ENCODE assay signal across 8 mouse cellular contexts in genomic region chr7:99073734-99074372, GRCm38 (mm10).
DNase-seq lines count a peak whose midpoint lies in the region; ATAC-seq and TF ChIP-seq lines count a peak whose summit lies in the region.

No protein-coding gene starts in this region.

- peaks cover 27% of the 10 kb centered on the region for H3K4me1 ChIP-seq in heart, embryonic 16.5 days (ENCODE audit: control insufficient read depth, insufficient read depth, low read length)
- H3K4me1 ChIP-seq in heart, embryonic 11.5 days (ENCODE audit: control insufficient read depth, insufficient read depth, low read length), result peaks cover 32% of the 10 kb centered on the region
- H3K4me1 ChIP-seq in embryonic facial prominence, embryonic 10.5 days, result peaks cover 28% of the 10 kb centered on the region
- peaks cover 20% of the 10 kb centered on the region for H3K4me1 ChIP-seq in intestine, embryonic 15.5 days (replicated peaks)
- no peaks in the 10 kb centered on the region for H3K4me1 ChIP-seq in stomach, postnatal 0 days (replicated peaks; ENCODE audit: control insufficient read depth, insufficient read depth)

- H3K4me2 ChIP-seq in heart, embryonic 16.5 days (ENCODE audit: low read depth, low read length), result no peak overlapping the region
- no peak overlapping the region for H3K4me2 ChIP-seq in heart, embryonic 11.5 days
- H3K4me2 ChIP-seq in intestine, embryonic 15.5 days (replicated peaks), result no peak overlapping the region
- H3K4me2 ChIP-seq in stomach, postnatal 0 days (replicated peaks; ENCODE audit: low read depth), result no peak overlapping the region

- peak; percentile 80 for TF ChIP-seq CTCF in stomach, postnatal 0 days (IDR thresholded peaks at IDR 0.05; ENCODE audit: low read depth)

- 32% methylated on average over 7 of the region's 7 CpGs for WGBS in heart, embryonic 16.5 days
- WGBS in heart, embryonic 11.5 days (ENCODE audit: insufficient replicate concordance), result 32% methylated on average over 7 of the region's 7 CpGs
- WGBS in embryonic facial prominence, embryonic 10.5 days, result 43% methylated on average over 7 of the region's 7 CpGs
- WGBS in intestine, embryonic 15.5 days, result 30% methylated on average over 7 of the region's 7 CpGs
- WGBS in stomach, postnatal 0 days, result 28% methylated on average over 7 of the region's 7 CpGs

- no peaks in the 10 kb centered on the region for H3K9me3 ChIP-seq in heart, embryonic 16.5 days (replicated peaks; ENCODE audit: control insufficient read depth, low read length)
- no peaks in the 10 kb centered on the region for H3K9me3 ChIP-seq in heart, embryonic 11.5 days (replicated peaks; ENCODE audit: control insufficient read depth, low read length)
- H3K9me3 ChIP-seq in embryonic facial prominence, embryonic 10.5 days, result no peaks in the 10 kb centered on the region
- H3K9me3 ChIP-seq in intestine, embryonic 15.5 days, result no peaks in the 10 kb centered on the region
- no peaks in the 10 kb centered on the region for H3K9me3 ChIP-seq in stomach, postnatal 0 days (ENCODE audit: control insufficient read depth, low read length)

- ATAC-seq in heart, embryonic 16.5 days (replicated peaks; ENCODE audit: extremely low read depth, insufficient read depth, low FRiP score), result peak; percentile 50; the same call in 1 of the 2 replicates
- ATAC-seq in heart, embryonic 11.5 days (replicated peaks; ENCODE audit: insufficient number of reproducible peaks, low FRiP score, low TSS enrichment), result no peak
- ATAC-seq in intestine, embryonic 15.5 days, result peak; percentile 54; the same call in 1 of the 2 replicates
- 0 out of 2 replicates have a peak, but pooled peaks have one; percentile 55 for ATAC-seq in megakaryocyte-erythroid progenitor cell, adult 5-6 weeks (replicated peaks; ENCODE audit: low FRiP score, low TSS enrichment, poor library complexity, severe bottlenecking)
- ATAC-seq in stomach, postnatal 0 days (ENCODE audit: low FRiP score, low TSS enrichment), result peak; percentile 65

- no peak overlapping the region for H3K9ac ChIP-seq in heart, embryonic 16.5 days (ENCODE audit: low read length)
- no peak overlapping the region for H3K9ac ChIP-seq in heart, embryonic 11.5 days (ENCODE audit: low read depth, low read length)
- H3K9ac ChIP-seq in intestine, embryonic 15.5 days, result no peak overlapping the region
- no peak overlapping the region for H3K9ac ChIP-seq in stomach, postnatal 0 days (ENCODE audit: low read length)

- no peaks in the 10 kb centered on the region for H3K27me3 ChIP-seq in heart, embryonic 16.5 days (ENCODE audit: control insufficient read depth, insufficient read depth, low read length)
- no peaks in the 10 kb centered on the region for H3K27me3 ChIP-seq in heart, embryonic 11.5 days (ENCODE audit: control insufficient read depth, insufficient read depth, low read length)
- H3K27me3 ChIP-seq in embryonic facial prominence, embryonic 10.5 days (replicated peaks; ENCODE audit: low read depth, poor library complexity, severe bottlenecking), result no peaks in the 10 kb centered on the region
- no peaks in the 10 kb centered on the region for H3K27me3 ChIP-seq in intestine, embryonic 15.5 days (replicated peaks)
- H3K27me3 ChIP-seq in stomach, postnatal 0 days (ENCODE audit: control insufficient read depth, insufficient read depth, low read length), result no peaks in the 10 kb centered on the region

- H3K4me3 ChIP-seq in heart, embryonic 16.5 days (ENCODE audit: low read length), result no peak overlapping the region
- no peak overlapping the region for H3K4me3 ChIP-seq in heart, embryonic 11.5 days (ENCODE audit: low read depth, low read length)
- no peak overlapping the region for H3K4me3 ChIP-seq in embryonic facial prominence, embryonic 10.5 days
- H3K4me3 ChIP-seq in intestine, embryonic 15.5 days (replicated peaks), result no peak overlapping the region
- no peak overlapping the region for H3K4me3 ChIP-seq in stomach, postnatal 0 days (ENCODE audit: low read depth, low read length)

- no peaks in the 10 kb centered on the region for H3K36me3 ChIP-seq in heart, embryonic 16.5 days (ENCODE audit: control insufficient read depth, insufficient read depth)
- H3K36me3 ChIP-seq in heart, embryonic 11.5 days (ENCODE audit: control insufficient read depth, insufficient read depth, low read length), result no peaks in the 10 kb centered on the region
- H3K36me3 ChIP-seq in embryonic facial prominence, embryonic 10.5 days (replicated peaks), result no peaks in the 10 kb centered on the region
- no peaks in the 10 kb centered on the region for H3K36me3 ChIP-seq in intestine, embryonic 15.5 days
- 0 out of 2 replicates have a peak, but pooled peaks cover 2% of the 10 kb centered on the region for H3K36me3 ChIP-seq in stomach, postnatal 0 days (ENCODE audit: control insufficient read depth, insufficient read depth, low read length)

- peak; percentile 66 for DNase-seq in Muller cell, postnatal 12 days (ENCODE audit: inconsistent ontology term)
- peak; percentile 66 for DNase-seq in embryonic facial prominence, embryonic 10.5 days (ENCODE audit: low spot score)
- DNase-seq in stomach, postnatal 0 days (ENCODE audit: low spot score), result peak; percentile 74
- DNase-seq in ovary, postnatal 14 days (ENCODE audit: low spot score), result no peak

- H3K27ac ChIP-seq in heart, embryonic 16.5 days (ENCODE audit: low read length), result no peak overlapping the region
- no peak overlapping the region for H3K27ac ChIP-seq in heart, embryonic 11.5 days (ENCODE audit: low read depth, low read length)
- no peak overlapping the region for H3K27ac ChIP-seq in embryonic facial prominence, embryonic 10.5 days (replicated peaks)
- no peak overlapping the region for H3K27ac ChIP-seq in intestine, embryonic 15.5 days
- H3K27ac ChIP-seq in stomach, postnatal 0 days (replicated peaks), result no peak overlapping the region

- no peak for TF ChIP-seq EP300 in stomach, postnatal 0 days (optimal IDR thresholded peaks at IDR 0.05)
